Mouse (Mus musculus) thymus, postnatal 25 days (tissue): ENCODE data around the gene Olfr141.

ENCODE experiments used
- DNase-seq: peaks from one replicate; pipeline ENCODE4 v3.0.0; 2022

Olfr141 gene

DNA sequence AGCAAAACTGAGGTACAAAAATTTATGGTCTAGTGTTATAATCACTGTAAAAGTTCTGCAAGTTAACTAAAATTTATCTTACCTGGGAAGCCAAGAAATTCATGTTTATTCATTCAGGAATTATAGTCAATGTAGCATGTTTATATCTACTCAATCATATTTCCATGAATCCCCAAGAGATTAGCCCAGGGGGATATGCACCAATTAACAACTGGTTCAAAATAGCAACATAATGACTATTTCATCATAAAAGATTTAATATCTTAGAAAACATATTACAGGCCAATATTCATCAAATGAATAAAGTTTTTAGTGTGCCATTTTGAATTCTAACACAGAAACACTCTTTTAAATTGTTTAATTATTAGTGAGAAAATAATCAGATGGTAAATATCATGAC, at the start of gene Olfr141:
TSS of gene Olfr141 (minus strand) at position 101 of the 400 bp plus-strand sequence.
- DNase-seq, result no peak

DNA sequence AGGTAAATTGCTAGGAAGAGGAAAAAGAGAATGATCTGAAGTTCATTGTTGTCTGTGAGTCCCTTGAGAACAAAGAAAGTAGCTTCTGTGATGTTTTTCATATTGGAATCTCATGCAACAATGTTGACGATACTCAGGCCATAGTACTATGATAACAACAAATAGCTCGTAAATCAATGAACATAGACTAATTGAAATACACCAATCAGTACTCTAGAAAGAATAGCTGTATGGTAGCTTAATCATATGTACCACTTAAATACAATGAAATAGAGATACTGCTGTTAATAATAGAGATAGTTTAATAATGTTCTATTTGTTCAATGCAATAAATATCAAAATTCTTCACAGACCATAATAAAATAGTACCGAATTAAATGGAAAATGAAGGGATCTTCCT, 41.8 kb upstream of the Olfr141 start, which contains the start of gene Olfr1095:
TSS of gene Olfr1095 (minus strand) at position 101 of the 400 bp plus-strand sequence.
- DNase-seq, result no peak

DNA sequence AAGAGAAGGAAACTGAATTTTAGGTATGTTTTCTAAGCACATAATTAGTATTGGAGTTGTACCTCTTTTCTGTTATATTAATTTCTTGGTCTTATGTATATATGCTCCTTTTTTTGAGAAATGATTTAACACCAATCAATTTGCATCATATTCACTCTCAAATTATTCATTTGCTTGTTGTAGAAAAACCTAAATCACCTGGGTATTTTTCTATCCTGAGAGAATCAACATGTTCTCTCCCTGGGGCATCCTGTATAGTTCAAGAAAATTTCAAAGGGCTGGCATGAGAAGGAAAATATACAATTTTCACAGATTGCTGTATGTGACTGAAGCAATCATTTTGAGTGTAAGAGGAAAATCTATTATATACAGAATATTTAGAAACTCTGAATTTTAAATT, 14.5 kb upstream of the Olfr141 start, which contains the start of gene Olfr1094:
TSS of gene Olfr1094 (plus strand) at position 301 of the 400 bp plus-strand sequence.
- DNase-seq, result no peak

DNA sequence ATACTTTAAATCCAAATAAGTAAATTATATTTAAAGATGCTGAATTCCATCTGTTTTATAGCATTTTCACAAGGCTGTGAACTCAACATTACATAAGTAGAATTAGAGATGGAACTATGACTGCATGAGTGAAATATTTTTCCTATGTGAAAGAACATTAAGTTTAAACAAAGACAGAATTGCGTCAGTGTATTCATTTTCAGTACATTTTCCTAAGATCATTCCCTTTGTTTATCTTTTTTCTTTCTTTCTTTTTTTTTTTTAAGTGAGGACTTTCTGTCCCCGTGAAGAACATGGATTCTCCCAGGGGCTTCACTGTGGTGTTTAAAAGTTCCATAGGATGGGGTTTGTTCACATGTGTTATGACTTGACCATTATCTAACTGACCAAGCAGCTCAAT, 27.6 kb downstream of the Olfr141 start, which contains the start of gene Olfr1093:
TSS of gene Olfr1093 (plus strand) at position 301 of the 400 bp plus-strand sequence.
- DNase-seq, result no peak

GRCm38 (mm10) chr2:86761050-86761449, 48.8 kb downstream of the Olfr141 start:
- DNase-seq, result no peak

DNA sequence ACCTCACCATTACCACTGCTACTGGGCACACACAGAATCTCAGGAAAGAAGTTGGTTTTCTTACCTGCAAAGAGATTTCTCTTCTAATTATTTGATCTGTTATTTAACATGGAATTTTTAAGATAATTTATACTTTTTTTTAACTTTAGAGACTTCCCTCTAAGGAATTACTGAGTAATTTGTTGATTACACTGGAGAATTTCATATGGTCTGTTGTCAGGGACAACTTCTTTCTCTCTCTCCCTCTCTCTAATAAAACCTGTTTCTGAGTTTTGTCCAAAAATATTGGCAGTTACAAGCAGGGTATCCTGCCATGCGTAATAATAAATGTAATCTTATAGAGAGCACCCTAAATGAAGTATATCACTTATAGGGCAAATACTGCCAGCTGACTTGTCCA, 50.9 kb downstream of the Olfr141 start, which contains the start of gene Olfr1090:
TSS of gene Olfr1090 (minus strand) at position 101 of the 400 bp plus-strand sequence.
- DNase-seq, result no peak
